Mouse (Mus musculus) kidney, postnatal 0 days (tissue): ENCODE results near the gene Itpr2. TPM values are rescaled to one million over a fixed set of nuclear protein-coding genes. Genes with fewer than 3 reads are reported as not detected.

ENCODE experiments used
- ATAC-seq: fragments of 200-750 bp; cut with Nextera tagmentation; replicated peaks from 2 replicates; pipeline ENCODE4 v1.8.0; 2017; ENCODE audit warnings: low read depth, moderate number of reproducible peaks, moderate TSS enrichment, moderate library complexity; ENCODE audit not compliant: low FRiP score
- DNase-seq: peaks from one replicate; pipeline ENCODE4 v3.0.0-alpha.2; 2016; ENCODE audit warnings: low spot score
- H3K27ac ChIP-seq: fragments of 300-500 bp; sonication (generic); 2 replicates; pipeline ENCODE4 v1.5.1; 2014; ENCODE audit warnings: mild to moderate bottlenecking
- H3K27me3 ChIP-seq: fragments of 300-500 bp; sonication (generic); 2 replicates; pipeline ENCODE4 v1.6.1; 2014; ENCODE audit warnings: low read length, mixed read lengths; ENCODE audit not compliant: insufficient read depth
- H3K36me3 ChIP-seq: fragments of 300-500 bp; sonication (generic); 2 replicates; pipeline ENCODE4 v1.6.1; 2014; ENCODE audit warnings: low read length, mixed read lengths; ENCODE audit not compliant: insufficient read depth
- H3K4me1 ChIP-seq: fragments of 300-500 bp; sonication (generic); replicated peaks from 2 replicates; pipeline ENCODE4 v1.6.1; 2014; ENCODE audit warnings: antibody characterized with exemption, low read length, mixed read lengths; ENCODE audit not compliant: insufficient read depth
- H3K4me2 ChIP-seq: fragments of 300-500 bp; sonication (generic); 2 replicates; pipeline ENCODE4 v1.6.1; 2014; ENCODE audit warnings: mild to moderate bottlenecking, low read length, moderate library complexity, mixed read lengths
- H3K4me3 ChIP-seq: fragments of 300-500 bp; sonication (generic); replicated peaks from 2 replicates; pipeline ENCODE4 v1.5.1; 2014; ENCODE audit warnings: low read depth, low read length
- H3K9ac ChIP-seq: fragments of 300-500 bp; sonication (generic); 2 replicates; pipeline ENCODE4 v1.6.1; 2014; ENCODE audit warnings: low read depth, low read length
- H3K9me3 ChIP-seq: fragments of 300-500 bp; sonication (generic); replicated peaks from 2 replicates; pipeline ENCODE4 v1.6.1; 2016; ENCODE audit warnings: low read length, inconsistent platforms, mixed read lengths
- CTCF ChIP-seq: IDR thresholded peaks from 2 replicates; pipeline ENCODE4 v1.5.1; 2016; ENCODE audit warnings: antibody characterized with exemption, low read depth, mild to moderate bottlenecking, moderate library complexity
- WGBS: fragments of 180-500 bp; shearing (Covaris S2); extraction: QIAGEN DNeasy Blood & Tissue Kit; methylation state at CpG from one replicate; pipeline ENCODE4 v1.1.7; 2014; 5-methylcytosine and 5-hydroxymethylcytosine counted together
- polyA plus RNA-seq: library from polyadenylated mRNA; unstranded; fragments of >200 nt; fragmentation: Nextera tagmentation; extraction: Ambion mirVana; gene quantifications from 2 replicates; pipeline ENCODE4 v1.2.1, GENCODE M21; 2015

Itpr2 gene
- polyA plus RNA-seq, 1 experiment from 2014 or later = 17.4 TPM

DNA sequence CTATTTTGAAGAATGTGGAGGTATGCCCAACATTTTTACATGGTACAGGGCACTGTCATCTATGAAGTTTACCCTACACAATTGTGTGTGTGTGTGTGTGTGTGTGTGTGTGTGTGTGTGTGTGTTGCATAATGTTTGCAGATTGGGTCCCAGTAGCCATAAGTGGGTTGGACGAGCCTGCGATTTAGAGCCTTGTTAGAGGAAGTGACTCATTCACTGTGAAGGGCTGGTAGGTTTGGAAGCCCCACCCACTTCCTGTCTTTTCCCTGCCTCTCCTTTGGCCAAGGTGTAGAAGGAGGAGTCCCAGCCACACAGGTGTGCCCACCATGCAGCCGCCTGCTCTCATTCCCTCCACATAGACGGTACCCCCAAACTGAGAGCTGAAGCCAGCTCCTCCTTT, 188.6 kb downstream of the Itpr2 start:
- H3K4me3 ChIP-seq = no peak overlapping the region
- ATAC-seq (no peak), DNase-seq (no peak)
- no peak overlapping the region for H3K4me2 ChIP-seq
- no peaks in the 10 kb centered on the region; the same call in 1 of the 2 replicates for H3K36me3 ChIP-seq
- H3K27ac ChIP-seq = no peak overlapping the region
- no peaks in the 10 kb centered on the region for H3K27me3 ChIP-seq
- no peak overlapping the region for H3K9ac ChIP-seq
- TF ChIP-seq CTCF = no peak
- H3K9me3 ChIP-seq = no peaks in the 10 kb centered on the region
- 0 out of 2 replicates have a peak, but pooled peaks cover 2% of the 10 kb centered on the region for H3K4me1 ChIP-seq
- WGBS = 89% methylated on average over 4 of the region's 4 CpGs

DNA sequence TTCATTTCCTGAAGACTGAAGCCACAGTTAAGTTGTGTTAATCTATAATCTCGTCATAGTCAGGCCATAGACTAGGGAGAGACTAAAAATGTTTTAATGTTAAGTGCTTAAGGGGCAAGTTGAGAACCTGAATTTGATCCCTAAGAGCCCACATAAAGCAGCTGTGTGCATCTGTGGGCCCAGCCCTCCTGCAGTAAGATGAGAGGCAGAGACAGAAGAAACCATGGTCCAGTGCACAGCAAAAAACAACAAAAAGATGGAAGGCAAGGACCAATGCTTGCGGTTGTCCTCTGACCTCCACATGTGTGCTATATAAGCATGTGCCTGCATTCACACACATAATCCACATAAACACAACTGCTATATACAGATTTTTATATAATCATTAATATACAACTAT, 191.8 kb downstream of the Itpr2 start:
- ATAC-seq (no peak), DNase-seq (peak; percentile 48)
- Histone ChIP-seq H3K27me3 (no peaks in the 10 kb centered on the region), H3K9ac (no peak overlapping the region), H3K4me2 (no peak overlapping the region), H3K27ac (no peak overlapping the region), H3K4me3 (no peak overlapping the region), H3K4me1 (0 out of 2 replicates have a peak, but pooled peaks cover 2% of the 10 kb centered on the region), H3K9me3 (no peaks in the 10 kb centered on the region), H3K36me3 (no peaks in the 10 kb centered on the region; the same call in 1 of the 2 replicates)
- 50% methylated on average over 2 of the region's 2 CpGs for WGBS
- no peak for TF ChIP-seq CTCF

DNA sequence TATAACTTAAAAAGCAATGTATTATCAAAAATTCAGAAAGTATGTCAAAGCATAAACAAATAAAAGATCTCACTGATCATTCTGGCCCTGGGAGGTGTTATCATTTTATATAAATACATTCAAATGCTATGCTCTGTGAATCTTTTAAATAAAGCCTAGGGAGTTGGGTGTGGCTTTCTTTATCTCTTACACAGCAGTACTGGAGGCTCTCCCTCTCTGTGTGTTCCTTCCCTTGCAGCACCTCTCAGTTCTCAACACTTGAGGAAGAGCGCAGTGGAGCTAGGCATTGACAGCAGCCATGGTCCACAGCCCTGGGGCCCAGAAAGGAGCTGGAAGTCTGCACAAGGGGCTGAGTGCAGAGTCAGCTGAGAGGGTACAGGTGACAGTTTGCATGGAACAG, 192.7 kb downstream of the Itpr2 start:
- Histone ChIP-seq H3K4me1 (0 out of 2 replicates have a peak, but pooled peaks cover 2% of the 10 kb centered on the region), H3K9ac (no peak overlapping the region), H3K27me3 (no peaks in the 10 kb centered on the region), H3K36me3 (no peaks in the 10 kb centered on the region; the same call in 1 of the 2 replicates), H3K27ac (no peak overlapping the region), H3K9me3 (no peaks in the 10 kb centered on the region), H3K4me3 (no peak overlapping the region), H3K4me2 (no peak overlapping the region)
- DNase-seq = no peak
- no peak for ATAC-seq
- WGBS = 92% methylated on average over 1 of the region's 1 CpGs
- no peak for TF ChIP-seq CTCF

DNA sequence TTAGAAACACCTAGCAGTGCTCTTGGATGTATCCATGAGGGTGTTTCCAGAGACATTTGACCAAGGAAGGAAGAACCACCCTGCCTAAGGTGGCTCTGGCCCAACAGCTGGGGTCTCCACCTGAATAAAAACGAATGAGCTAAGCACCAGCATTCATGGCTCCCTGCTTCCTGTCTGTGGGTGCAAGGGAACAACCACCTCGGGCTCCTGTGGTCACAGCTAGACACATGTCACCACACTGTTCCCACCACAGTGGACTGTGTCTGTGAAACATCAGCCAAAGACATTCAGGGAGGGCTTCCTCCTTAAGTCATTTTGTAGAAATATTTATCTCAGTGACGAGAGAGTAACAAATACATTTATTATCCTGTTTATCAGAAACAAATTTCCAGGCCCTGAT, 196.0 kb downstream of the Itpr2 start:
- no peak for TF ChIP-seq CTCF
- 73% methylated on average over 3 of the region's 3 CpGs for WGBS
- H3K4me3 ChIP-seq = no peak overlapping the region

DNA sequence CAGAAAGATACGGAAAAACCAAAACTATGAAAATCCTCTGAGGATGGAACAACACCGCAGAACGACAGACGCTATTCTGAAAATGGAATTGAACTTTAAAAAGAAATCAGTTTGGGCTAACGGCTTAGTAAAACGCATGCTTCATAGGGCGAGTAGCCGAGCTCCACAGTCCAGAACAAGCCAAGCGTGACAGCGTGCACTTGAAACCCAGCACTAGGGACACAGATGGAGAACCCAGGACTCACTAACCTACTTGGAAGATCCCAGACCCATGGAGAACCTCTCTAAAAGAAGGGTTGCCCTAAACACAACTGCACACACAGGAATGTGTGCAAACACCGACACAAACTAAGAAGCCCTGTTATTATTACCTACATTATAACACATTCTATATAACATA, 197.9 kb downstream of the Itpr2 start:
- no peak overlapping the region for H3K4me2 ChIP-seq
- peak; percentile 30 for DNase-seq
- H3K36me3 ChIP-seq = no peaks in the 10 kb centered on the region
- H3K9me3 ChIP-seq = no peaks in the 10 kb centered on the region
- no peaks in the 10 kb centered on the region for H3K4me1 ChIP-seq
- no peak overlapping the region for H3K9ac ChIP-seq
- H3K4me3 ChIP-seq = no peak overlapping the region
- 67% methylated on average over 11 of the region's 11 CpGs for WGBS
- TF ChIP-seq CTCF = no peak
- ATAC-seq = no peak
- H3K27me3 ChIP-seq = no peaks in the 10 kb centered on the region
- H3K27ac ChIP-seq = no peak overlapping the region

More for the DNA sequence above, 196.0 kb downstream of the Itpr2 start:
- no peaks in the 10 kb centered on the region for H3K36me3 ChIP-seq
- 0 out of 2 replicates have a peak, but pooled peaks cover 2% of the 10 kb centered on the region for H3K4me1 ChIP-seq
- H3K27me3 ChIP-seq = no peaks in the 10 kb centered on the region
- H3K4me2 ChIP-seq = no peak overlapping the region
- no peak overlapping the region for H3K9ac ChIP-seq
- DNase-seq (no peak), ATAC-seq (no peak)
- H3K27ac ChIP-seq = no peak overlapping the region
- H3K9me3 ChIP-seq = no peaks in the 10 kb centered on the region

DNA sequence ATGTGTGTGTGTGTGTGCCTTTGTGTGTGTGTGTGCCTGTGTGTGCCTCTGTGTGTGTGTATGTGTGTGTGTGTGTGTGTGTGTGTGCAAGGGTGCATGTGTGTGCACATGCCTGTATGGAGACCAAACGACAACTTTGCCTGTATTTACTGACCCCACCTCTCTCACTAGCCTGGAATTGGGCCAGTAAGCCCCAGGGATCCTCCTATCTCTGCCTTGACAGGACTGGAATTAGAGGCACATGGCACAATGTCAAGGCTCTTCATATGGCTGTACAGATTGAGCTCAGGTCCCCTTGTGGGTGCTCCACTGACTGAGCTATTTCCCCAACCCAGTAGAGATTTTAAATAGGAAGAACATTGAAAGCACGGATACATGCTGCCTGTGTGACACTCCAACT, 198.7 kb downstream of the Itpr2 start:
- no peak for DNase-seq
- ATAC-seq = no peak
- H3K9ac ChIP-seq = no peak overlapping the region
- H3K9me3 ChIP-seq = no peaks in the 10 kb centered on the region
- H3K4me3 ChIP-seq = no peak overlapping the region
- no peaks in the 10 kb centered on the region for H3K4me1 ChIP-seq
- no peak overlapping the region for H3K27ac ChIP-seq
- WGBS = 75% methylated on average over 2 of the region's 2 CpGs
- H3K4me2 ChIP-seq = no peak overlapping the region
- no peaks in the 10 kb centered on the region for H3K36me3 ChIP-seq
- no peak for TF ChIP-seq CTCF
- H3K27me3 ChIP-seq = no peaks in the 10 kb centered on the region

DNA sequence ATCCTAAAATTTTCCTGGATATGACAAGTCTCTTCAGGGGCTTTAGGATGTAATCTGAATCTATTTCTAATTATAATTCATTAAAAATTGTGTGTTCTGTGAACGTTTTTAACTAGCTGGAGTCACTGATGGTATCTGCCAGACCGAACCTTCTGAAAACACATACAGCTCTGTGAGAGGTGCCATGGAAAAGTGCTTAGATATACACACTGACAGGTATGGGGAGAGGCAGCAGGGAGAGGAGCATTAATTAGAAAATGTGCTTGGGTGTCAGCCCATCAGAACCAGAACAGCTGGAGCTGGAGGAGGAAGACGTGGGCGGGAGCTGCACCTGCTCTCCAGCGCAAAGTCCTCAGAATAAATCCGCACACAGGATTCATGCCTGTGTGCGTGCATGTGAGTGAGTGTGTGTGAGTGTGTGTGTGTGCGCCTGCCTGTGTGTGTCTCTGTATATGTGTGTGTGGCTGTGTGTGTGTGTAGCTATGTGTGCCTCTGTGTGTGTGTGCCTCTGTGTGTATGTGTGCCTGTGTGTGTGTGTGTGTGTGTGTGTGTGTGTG, 199.4 kb downstream of the Itpr2 start:
- H3K36me3 ChIP-seq = no peaks in the 10 kb centered on the region
- 62% methylated on average over 8 of the region's 8 CpGs for WGBS
- H3K9me3 ChIP-seq = no peaks in the 10 kb centered on the region
- TF ChIP-seq CTCF = no peak
- H3K27ac ChIP-seq = no peak overlapping the region
- H3K4me2 ChIP-seq = no peak overlapping the region
- H3K4me3 ChIP-seq = no peak overlapping the region
- H3K27me3 ChIP-seq = no peaks in the 10 kb centered on the region
- no peak for DNase-seq
- no peak; the same call in 1 of the 2 replicates for ATAC-seq
- H3K4me1 ChIP-seq = no peaks in the 10 kb centered on the region
- H3K9ac ChIP-seq = no peak overlapping the region
